Mouse (Mus musculus) limb, embryonic 15.5 days (tissue): ENCODE data around the gene Nck1. TPM values are rescaled to one million over a fixed set of nuclear protein-coding genes. Genes with fewer than 3 reads are reported as not detected.

Experiments used
- ATAC-seq: fragments of 200-750 bp; cut with Nextera tagmentation; 2 replicates; pipeline ENCODE4 v1.8.0; 2017; ENCODE audit warnings: low read depth, moderate TSS enrichment; ENCODE audit not compliant: insufficient number of reproducible peaks, low FRiP score, low TSS enrichment
- H3K27ac ChIP-seq: fragments of 300-500 bp; sonication (generic); 2 replicates; pipeline ENCODE4 v1.5.1; 2015; ENCODE audit warnings: moderate library complexity, mild to moderate bottlenecking, inconsistent platforms
- H3K27me3 ChIP-seq: fragments of 300-500 bp; sonication (generic); 2 replicates; pipeline ENCODE4 v1.6.1; 2015; ENCODE audit warnings: inconsistent platforms
- H3K36me3 ChIP-seq: fragments of 300-500 bp; sonication (generic); 2 replicates; pipeline ENCODE4 v1.6.1; 2015; ENCODE audit warnings: inconsistent platforms
- H3K4me1 ChIP-seq: fragments of 300-500 bp; sonication (generic); 2 replicates; pipeline ENCODE4 v1.6.1; 2015; ENCODE audit warnings: inconsistent platforms
- H3K4me2 ChIP-seq: fragments of 300-500 bp; sonication (generic); 2 replicates; pipeline ENCODE4 v1.6.1; 2015; ENCODE audit warnings: mild to moderate bottlenecking, inconsistent platforms
- H3K4me3 ChIP-seq: fragments of 300-500 bp; sonication (generic); 2 replicates; pipeline ENCODE4 v1.5.1; 2015; ENCODE audit warnings: mild to moderate bottlenecking, inconsistent platforms
- H3K9ac ChIP-seq: fragments of 300-500 bp; sonication (generic); 2 replicates; pipeline ENCODE4 v1.6.1; 2015; ENCODE audit warnings: inconsistent platforms
- H3K9me3 ChIP-seq: fragments of 300-500 bp; sonication (generic); 2 replicates; pipeline ENCODE4 v1.6.1; 2016; ENCODE audit warnings: inconsistent platforms
- WGBS: fragments of 180-500 bp; shearing (Covaris S2); methylation state at CpG from one replicate; pipeline ENCODE4 v1.1.7; 2015; 5-methylcytosine and 5-hydroxymethylcytosine counted together
- polyA plus RNA-seq: library from polyadenylated mRNA; unstranded; fragments of >200 nt; fragmentation: Nextera tagmentation; extraction: Ambion mirVana; gene quantifications from 2 replicates; pipeline ENCODE4 v1.2.1, GENCODE M21; 2015

Gene Nck1
- polyA plus RNA-seq, 1 experiment from 2014 or later, result 71.6 TPM

- Histone ChIP-seq H3K9ac (no peak overlapping the region), H3K9me3 (no peaks in the 10 kb centered on the region), H3K27me3 (no peaks in the 10 kb centered on the region), H3K36me3 (no peaks in the 10 kb centered on the region; the same call in 1 of the 2 replicates), H3K27ac (0 out of 2 replicates have a peak overlapping the region, but pooled peaks have one; percentile 47), H3K4me2 (no peak overlapping the region), H3K4me3 (no peak overlapping the region), H3K4me1 (peaks cover 10% of the 10 kb centered on the region; the same call in 1 of the 2 replicates)
- ATAC-seq, result no peak
- WGBS, result 66% methylated on average over 7 of the region's 7 CpGs
Measured at GRCm38 (mm10) chr9:100488056-100488713, 57.7 kb downstream of the Nck1 start.

- WGBS, result 79% methylated on average over 5 of the region's 5 CpGs
- no peak within 1 kb of the TSS for H3K4me3 ChIP-seq
- no peaks in the 10 kb centered on the region for H3K9me3 ChIP-seq
- H3K4me2 ChIP-seq, result no peak within 1 kb of the TSS
- H3K4me1 ChIP-seq, result peaks cover 10% of the 10 kb centered on the region; the same call in 1 of the 2 replicates
- H3K36me3 ChIP-seq, result no peaks in the 10 kb centered on the region; the same call in 1 of the 2 replicates
- no peaks in the 10 kb centered on the region for H3K27me3 ChIP-seq
- H3K27ac ChIP-seq, result no peak within 1 kb of the TSS
- H3K9ac ChIP-seq, result no peak within 1 kb of the TSS
- no peak for ATAC-seq
Measured at GRCm38 (mm10) chr9:100486431-100486830, 59.5 kb downstream of the Nck1 start, which contains the start of gene Il20rb. Il20rb (minus strand) TSS chr9:100486788.

- Histone ChIP-seq H3K9ac (no peak overlapping the region), H3K4me2 (no peak overlapping the region), H3K9me3 (no peaks in the 10 kb centered on the region), H3K4me3 (no peak overlapping the region), H3K36me3 (0 out of 2 replicates have a peak, but pooled peaks cover 4% of the 10 kb centered on the region), H3K4me1 (0 out of 2 replicates have a peak, but pooled peaks cover 4% of the 10 kb centered on the region), H3K27ac (0 out of 2 replicates have a peak overlapping the region, but pooled peaks have one; percentile 22), H3K27me3 (no peaks in the 10 kb centered on the region)
- ATAC-seq, result no peak
- 74% methylated on average over 5 of the region's 5 CpGs for WGBS
Measured at GRCm38 (mm10) chr9:100483318-100483717, 62.6 kb downstream of the Nck1 start.

GRCm38 (mm10) chr9:100481626-100482025, 64.3 kb downstream of the Nck1 start:
- 63% methylated on average over 6 of the region's 6 CpGs for WGBS
- ATAC-seq, result no peak
- Histone ChIP-seq H3K36me3 (0 out of 2 replicates have a peak, but pooled peaks cover 4% of the 10 kb centered on the region), H3K9me3 (peaks cover 4% of the 10 kb centered on the region; the same call in 1 of the 2 replicates), H3K27ac (no peak overlapping the region), H3K4me1 (0 out of 2 replicates have a peak, but pooled peaks cover 4% of the 10 kb centered on the region), H3K9ac (no peak overlapping the region), H3K27me3 (no peaks in the 10 kb centered on the region), H3K4me2 (no peak overlapping the region), H3K4me3 (no peak overlapping the region)

GRCm38 (mm10) chr9:100474056-100474455, 71.9 kb downstream of the Nck1 start:
- no peak for ATAC-seq
- Histone ChIP-seq H3K4me2 (no peak overlapping the region), H3K36me3 (peaks cover 4% of the 10 kb centered on the region; the same call in 1 of the 2 replicates), H3K27ac (no peak overlapping the region), H3K27me3 (no peaks in the 10 kb centered on the region), H3K9me3 (peaks cover 4% of the 10 kb centered on the region; the same call in 1 of the 2 replicates), H3K4me3 (no peak overlapping the region), H3K9ac (no peak overlapping the region), H3K4me1 (peaks cover 12% of the 10 kb centered on the region)
- 81% methylated on average over 1 of the region's 1 CpGs for WGBS

GRCm38 (mm10) chr9:100473361-100473760, 72.6 kb downstream of the Nck1 start:
- no peaks in the 10 kb centered on the region for H3K27me3 ChIP-seq
- H3K36me3 ChIP-seq, result peaks cover under 1% of the 10 kb centered on the region; the same call in 1 of the 2 replicates
- H3K9ac ChIP-seq, result no peak overlapping the region
- H3K9me3 ChIP-seq, result peaks cover 4% of the 10 kb centered on the region; the same call in 1 of the 2 replicates
- no peak overlapping the region for H3K4me3 ChIP-seq
- no peak overlapping the region for H3K4me2 ChIP-seq
- H3K27ac ChIP-seq, result no peak overlapping the region
- 84% methylated on average over 6 of the region's 6 CpGs for WGBS
- ATAC-seq, result no peak
- H3K4me1 ChIP-seq, result peaks cover 12% of the 10 kb centered on the region

- ATAC-seq, result no peak
- Histone ChIP-seq H3K27me3 (no peaks in the 10 kb centered on the region), H3K9me3 (peaks cover 4% of the 10 kb centered on the region; the same call in 1 of the 2 replicates), H3K4me1 (peaks cover 12% of the 10 kb centered on the region), H3K36me3 (no peaks in the 10 kb centered on the region; the same call in 1 of the 2 replicates), H3K9ac (no peak overlapping the region), H3K4me2 (no peak overlapping the region), H3K4me3 (no peak overlapping the region), H3K27ac (no peak overlapping the region)
- 86% methylated on average over 8 of the region's 8 CpGs for WGBS
Measured at GRCm38 (mm10) chr9:100472931-100473330, 73.0 kb downstream of the Nck1 start.

- peaks cover 3% of the 10 kb centered on the region; the same call in 1 of the 2 replicates for H3K36me3 ChIP-seq
- H3K9me3 ChIP-seq, result no peaks in the 10 kb centered on the region
- no peak overlapping the region for H3K4me2 ChIP-seq
- ATAC-seq, result no peak
- H3K9ac ChIP-seq, result no peak overlapping the region
- H3K4me1 ChIP-seq, result peaks cover 22% of the 10 kb centered on the region
- no peak overlapping the region for H3K4me3 ChIP-seq
- 54% methylated on average over 4 of the region's 4 CpGs for WGBS
- no peak overlapping the region; the same call in 1 of the 2 replicates for H3K27ac ChIP-seq
- H3K27me3 ChIP-seq, result no peaks in the 10 kb centered on the region
Measured at GRCm38 (mm10) chr9:100471605-100471953, 74.4 kb downstream of the Nck1 start.

GRCm38 (mm10) chr9:100470936-100471604, 74.9 kb downstream of the Nck1 start:
- 40% methylated on average over 8 of the region's 8 CpGs for WGBS
- Histone ChIP-seq H3K9me3 (no peaks in the 10 kb centered on the region), H3K27me3 (no peaks in the 10 kb centered on the region), H3K9ac (no peak overlapping the region), H3K4me3 (no peak overlapping the region), H3K36me3 (peaks cover 3% of the 10 kb centered on the region; the same call in 1 of the 2 replicates), H3K4me1 (peaks cover 22% of the 10 kb centered on the region), H3K27ac (peak overlapping the region; percentile 39), H3K4me2 (0 out of 2 replicates have a peak overlapping the region, but pooled peaks have one; percentile 2)
- ATAC-seq, result peak; percentile 54; the same call in 1 of the 2 replicates

GRCm38 (mm10) chr9:100470228-100470627, 75.7 kb downstream of the Nck1 start:
- WGBS, result 62% methylated on average over 1 of the region's 1 CpGs

GRCm38 (mm10) chr9:100469681-100470080, 76.3 kb downstream of the Nck1 start:
- ATAC-seq, result no peak
- 92% methylated on average over 3 of the region's 3 CpGs for WGBS
- Histone ChIP-seq H3K27me3 (no peaks in the 10 kb centered on the region), H3K4me2 (no peak overlapping the region), H3K4me3 (no peak overlapping the region), H3K9ac (no peak overlapping the region), H3K4me1 (peaks cover 22% of the 10 kb centered on the region), H3K36me3 (peaks cover 3% of the 10 kb centered on the region; the same call in 1 of the 2 replicates), H3K27ac (no peak overlapping the region), H3K9me3 (no peaks in the 10 kb centered on the region)

More at GRCm38 (mm10) chr9:100470228-100470627, 75.7 kb downstream of the Nck1 start:
- no peak for ATAC-seq
- Histone ChIP-seq H3K36me3 (peaks cover 3% of the 10 kb centered on the region; the same call in 1 of the 2 replicates), H3K27me3 (no peaks in the 10 kb centered on the region), H3K9me3 (no peaks in the 10 kb centered on the region), H3K4me2 (no peak overlapping the region), H3K9ac (no peak overlapping the region), H3K27ac (no peak overlapping the region), H3K4me1 (peaks cover 22% of the 10 kb centered on the region), H3K4me3 (no peak overlapping the region)

- H3K9ac ChIP-seq, result no peak overlapping the region
- peaks cover 3% of the 10 kb centered on the region; the same call in 1 of the 2 replicates for H3K36me3 ChIP-seq
- 94% methylated on average over 8 of the region's 8 CpGs for WGBS
Measured at GRCm38 (mm10) chr9:100468151-100468550, 77.8 kb downstream of the Nck1 start.

More at GRCm38 (mm10) chr9:100468151-100468550, 77.8 kb downstream of the Nck1 start:
- H3K4me1 ChIP-seq, result peaks cover 22% of the 10 kb centered on the region
- ATAC-seq, result no peak
- H3K4me2 ChIP-seq, result no peak overlapping the region
- no peaks in the 10 kb centered on the region for H3K27me3 ChIP-seq
- H3K27ac ChIP-seq, result no peak overlapping the region
- H3K9me3 ChIP-seq, result no peaks in the 10 kb centered on the region
- H3K4me3 ChIP-seq, result no peak overlapping the region
